Mouse (Mus musculus) urinary bladder, postnatal 10 days (tissue): ENCODE measurements around the gene Gripap1.

Experiments
- DNase-seq: peaks from one replicate; pipeline ENCODE4 v3.0.0; 2022; ENCODE audit warnings: low spot score

Gene Gripap1

DNA sequence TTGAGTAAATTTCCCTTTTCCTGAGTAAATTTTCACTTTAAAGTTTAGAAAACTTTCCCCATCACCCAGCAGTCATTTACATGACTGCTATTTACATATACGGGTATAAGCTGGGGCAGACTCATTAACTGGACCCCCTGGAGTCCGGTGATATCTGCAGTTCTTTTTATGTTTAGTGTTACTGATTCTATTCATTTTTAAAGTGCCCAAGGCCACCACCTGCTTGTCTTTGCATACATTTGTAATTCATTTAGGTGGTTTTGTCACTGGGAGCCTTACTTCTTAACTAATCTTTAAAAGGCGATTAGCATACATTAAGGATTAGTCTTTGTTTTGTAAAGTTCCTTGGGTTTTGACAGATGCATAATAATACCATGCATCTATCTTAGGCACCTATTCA is 80.3 kb downstream of the Gripap1 start:
- DNase-seq: no peak
